Mouse (Mus musculus): ENCODE results near the gene Slc10a4.

DNA sequence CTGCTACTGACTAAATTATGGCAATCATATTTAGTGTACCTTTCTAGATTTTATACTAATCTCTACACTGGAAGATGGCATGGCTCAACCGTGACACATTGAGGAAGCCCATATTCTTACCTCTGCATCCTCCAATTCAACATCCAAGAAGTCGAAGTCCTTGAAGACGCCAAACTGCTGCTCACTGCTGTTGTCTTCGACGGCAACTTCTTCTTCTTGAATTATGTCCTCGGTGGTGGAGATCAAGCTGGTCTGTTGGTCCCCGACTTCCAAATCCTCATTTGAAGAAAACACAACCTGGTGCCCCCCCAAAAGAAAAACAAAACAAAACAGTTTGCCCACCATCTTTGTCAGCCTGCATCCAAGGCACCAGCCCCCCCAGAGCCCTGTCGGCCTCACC, 47.2 kb downstream of the Slc10a4 start:
- TF ChIP-seq SRF (IDR thresholded peaks at IDR 0.05; ENCODE audit: control insufficient read depth, insufficient read length, low read depth) (no peak), POLR2A (IDR thresholded peaks at IDR 0.05; ENCODE audit: insufficient read length, low read depth) (no peak), MAX (IDR thresholded peaks at IDR 0.05; ENCODE audit: low read depth) (no peak), TCF12 (IDR thresholded peaks at IDR 0.05; ENCODE audit: insufficient read depth, poor library complexity, severe bottlenecking) (no peak), E2F4 (IDR thresholded peaks at IDR 0.05; ENCODE audit: insufficient read depth) (no peak), MYOD1 (IDR thresholded peaks at IDR 0.05; ENCODE audit: control insufficient read depth in 1 of 3, insufficient read length in 2 of 3, low read depth in 2 of 3) (no peak), USF1 (IDR thresholded peaks at IDR 0.05; ENCODE audit: low read depth) (no peak), TCF3 (IDR thresholded peaks at IDR 0.05; ENCODE audit: insufficient read length, low read depth) (no peak), CEBPB (IDR thresholded peaks at IDR 0.05; ENCODE audit: insufficient read depth, poor library complexity, severe bottlenecking) (no peak), POLR2AphosphoS2 (IDR thresholded peaks at IDR 0.05; ENCODE audit: insufficient read length, low read depth) (no peak), MYOG (IDR thresholded peaks at IDR 0.05; ENCODE audit: control insufficient read depth in 1 of 3, insufficient read depth in 1 of 3, insufficient read length in 2 of 3, low read depth in 2 of 3) (no peak)
